ENCODE assay signal across 38 mouse cellular contexts in the genomic region with DNA sequence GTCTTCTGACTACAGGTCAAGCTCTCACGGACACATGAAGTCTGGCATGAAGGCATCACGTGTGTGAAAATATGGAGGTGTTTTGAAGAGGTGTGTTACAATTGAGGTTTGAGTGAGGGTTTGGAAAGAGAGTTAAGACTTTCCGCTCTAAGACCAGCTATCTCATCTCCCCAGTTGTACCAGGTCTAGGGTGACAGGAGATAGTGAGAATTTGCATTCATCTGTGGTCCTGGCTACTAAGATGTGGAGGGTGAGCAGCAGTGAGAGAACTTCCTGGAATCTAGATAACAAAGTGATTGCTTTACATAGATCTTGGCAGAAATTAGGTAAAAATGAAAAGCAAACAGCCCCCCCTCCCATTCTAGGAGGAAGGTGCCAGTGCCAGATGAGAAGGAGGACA. TPM values are rescaled to one million over a fixed set of nuclear protein-coding genes. Genes with fewer than 3 reads are reported as not detected.
A peak's percentile ranks its signal among the peaks of the same experiment; 100 is the strongest.
DNase-seq lines count a peak whose midpoint lies in the region; ATAC-seq and TF ChIP-seq lines count a peak whose summit lies in the region.
"Had no signal": no experiment of that assay in that cellular context is flagged by ENCODE, and none has a peak within 500 bp of the region (broad histone marks: within the 10 kb centered on the region; RNA-seq: fewer than 3 reads in every experiment).

No protein-coding gene starts in this region.

- H3K27me3 ChIP-seq in CH12.LX (replicated peaks): no peaks in the 10 kb centered on the region
- H3K27me3 ChIP-seq in liver, embryonic 14.5 days (ENCODE audit: control insufficient read depth, insufficient read depth, low read length): no peaks in the 10 kb centered on the region
- H3K27me3 ChIP-seq in kidney, adult 2 months (replicated peaks; ENCODE audit: control insufficient read depth, insufficient read depth, low read length): no peaks in the 10 kb centered on the region
- H3K27me3 ChIP-seq: embryonic facial prominence, embryonic 15.5 days; forebrain, embryonic 13.5 days; heart, embryonic 13.5 days; kidney, embryonic 15.5 days; limb, embryonic 12.5 days; Patski had no signal

- TF ChIP-seq CTCF in CH12.LX (conservative IDR thresholded peaks at IDR 0.05 in 1 of 2, IDR thresholded peaks at IDR 0.05 in 1 of 2; ENCODE audit: low read depth in 2 of 2, low read length in 2 of 2): no peak
- no peak for TF ChIP-seq CTCF in liver, embryonic 14.5 days (IDR thresholded peaks at IDR 0.05; ENCODE audit: low read depth)
- no peak for TF ChIP-seq CTCF in kidney, adult 2 months (conservative IDR thresholded peaks at IDR 0.05; ENCODE audit: insufficient read depth, insufficient read length, low read depth, low read length)

- H3K9ac ChIP-seq in CH12.LX (ENCODE audit: insufficient read depth, low read depth): no peak overlapping the region
- no peak overlapping the region for H3K9ac ChIP-seq in liver, embryonic 14.5 days (replicated peaks)
- H3K9ac ChIP-seq: embryonic facial prominence, embryonic 15.5 days; forebrain, embryonic 13.5 days; heart, embryonic 13.5 days; hindbrain, embryonic 14.5 days; kidney, embryonic 15.5 days; limb, embryonic 12.5 days had no signal

- WGBS in liver, embryonic 14.5 days (ENCODE audit: insufficient replicate concordance): 19% methylated on average over 3 of the region's 3 CpGs
- WGBS in kidney, adult 2 months: 95% methylated on average over 3 of the region's 3 CpGs

- no peak overlapping the region for H3K27ac ChIP-seq in CH12.LX (ENCODE audit: insufficient read depth, low read depth)
- H3K27ac ChIP-seq in liver, embryonic 14.5 days: no peak overlapping the region; the same call in 1 of the 2 replicates
- H3K27ac ChIP-seq in kidney, adult 2 months (ENCODE audit: insufficient read depth, low read depth, low read length): no peak overlapping the region
- H3K27ac ChIP-seq: embryonic facial prominence, embryonic 10.5 days; embryonic facial prominence, embryonic 15.5 days; forebrain, embryonic 13.5 days; gastrocnemius, adult 2 months; heart, embryonic 13.5 days; hindbrain, embryonic 14.5 days; kidney, embryonic 15.5 days; layer of hippocampus, adult 2 months; left cerebral cortex, adult 2 months; limb, embryonic 12.5 days had no signal

- no peak overlapping the region for H3K4me3 ChIP-seq in CH12.LX (replicated peaks in 1 of 3; ENCODE audit: low read depth in 2 of 3, low read length in 2 of 3, poor library complexity in 1 of 3)
- no peak overlapping the region for H3K4me3 ChIP-seq in liver, embryonic 14.5 days (ENCODE audit: insufficient read depth in 1 of 2, low read depth in 2 of 2, low read length in 2 of 2)
- no peak overlapping the region for H3K4me3 ChIP-seq in kidney, adult 2 months (ENCODE audit: insufficient read depth, low read depth, low read length)
- H3K4me3 ChIP-seq: embryonic facial prominence, embryonic 10.5 days; embryonic facial prominence, embryonic 15.5 days; forebrain, embryonic 13.5 days; gastrocnemius, adult 2 months; heart, embryonic 13.5 days; kidney, embryonic 15.5 days; layer of hippocampus, adult 2 months; left cerebral cortex, adult 2 months; limb, embryonic 12.5 days had no signal

- no peak for TF ChIP-seq RAD21 in CH12.LX (IDR thresholded peaks at IDR 0.05; ENCODE audit: low read depth, low read length)

- TF ChIP-seq EP300 in CH12.LX (IDR thresholded peaks at IDR 0.05; ENCODE audit: low read length): no peak
- peak; percentile 66 for TF ChIP-seq EP300 in liver, embryonic 14.5 days (IDR thresholded peaks at IDR 0.05; ENCODE audit: low read depth)

- no peak for DNase-seq in CH12.LX (ENCODE audit: extremely low read depth)
- DNase-seq in c-Kit-positive CD71-positive TER-119-negative erythroid progenitor cells, embryonic 14.5 days (ENCODE audit: low read depth): peak; percentile 60
- DNase-seq in liver, embryonic 14.5 days (ENCODE audit: low read depth in 3 of 3, low spot score in 3 of 3): peak in 2 of 3 experiments; percentile 42 to 52
- DNase-seq in kidney, adult 2 months: no peak
- DNase-seq in spleen, adult 18-20 months: no peak
- no peak for DNase-seq in thymus, postnatal 36 days
- DNase-seq: adrenal gland, postnatal 25 days; B cell, adult 2 months; cerebellum, adult 2 months; cerebellum, postnatal 14 days; gastrocnemius, adult 2 months; heart, postnatal 10 days; kidney, adult 11 months; kidney, postnatal 36 days; lung, adult 18-20 months; lung, postnatal 4 days; right cerebral cortex, postnatal 25 days; thymus, postnatal 14 days had no signal

- no peak for TF ChIP-seq POLR2A in CH12.LX (IDR thresholded peaks at IDR 0.05; ENCODE audit: low read depth, low read length)
- no peak for TF ChIP-seq POLR2A in kidney, adult 2 months (IDR thresholded peaks at IDR 0.05; ENCODE audit: low read depth, low read length)

- ATAC-seq in liver, embryonic 14.5 days (ENCODE audit: insufficient read depth): peak; percentile 84
- peak; percentile 90 for ATAC-seq in megakaryocyte-erythroid progenitor cell, adult 5-6 weeks (replicated peaks; ENCODE audit: low FRiP score, low TSS enrichment, poor library complexity, severe bottlenecking)
- ATAC-seq: forebrain, embryonic 13.5 days; lung, postnatal 0 days; midbrain, embryonic 16.5 days; Patski had no signal

- dilution Hi-C loops in CH12.LX (cut with MboI; ENCODE audit: extremely low pct_ligation_motif_present, extremely low pct_unique_long_range_greater_than_20kb, low sequenced_read_pairs): no loop called here

- no peaks in the 10 kb centered on the region for H3K79me2 ChIP-seq in CH12.LX (replicated peaks; ENCODE audit: control insufficient read depth, extremely low read depth, insufficient read depth, poor library complexity, severe bottlenecking)

- in situ Hi-C loops in CH12.LX (cut with MboI; ENCODE audit: low pct_ligation_motif_present, low pct_unique_long_range_greater_than_20kb, low sequenced_read_pairs): no loop called here

- no peaks in the 10 kb centered on the region for H3K9me3 ChIP-seq in CH12.LX (replicated peaks; ENCODE audit: low read length)
- no peaks in the 10 kb centered on the region for H3K9me3 ChIP-seq in liver, embryonic 14.5 days (ENCODE audit: control insufficient read depth, low read length)
- H3K9me3 ChIP-seq: embryonic facial prominence, embryonic 10.5 days; embryonic facial prominence, embryonic 15.5 days; forebrain, embryonic 13.5 days; heart, embryonic 13.5 days; kidney, embryonic 15.5 days; limb, embryonic 12.5 days had no signal

- H3K36me3 ChIP-seq in CH12.LX (replicated peaks in 1 of 2; ENCODE audit: control insufficient read depth in 1 of 2, insufficient read depth in 1 of 2, low read length in 1 of 2): peaks cover 7 to 15% of the 10 kb centered on the region in 2 experiments
- no peaks in the 10 kb centered on the region for H3K36me3 ChIP-seq in liver, embryonic 14.5 days (replicated peaks; ENCODE audit: control insufficient read depth, insufficient read depth, low read depth)
- no peaks in the 10 kb centered on the region for H3K36me3 ChIP-seq in kidney, adult 2 months (ENCODE audit: control insufficient read depth, insufficient read depth, low read length)
- H3K36me3 ChIP-seq: embryonic facial prominence, embryonic 10.5 days; embryonic facial prominence, embryonic 15.5 days; heart, embryonic 13.5 days; kidney, embryonic 15.5 days; limb, embryonic 12.5 days had no signal

- H3K4me2 ChIP-seq in CH12.LX (ENCODE audit: insufficient read depth, low read depth, poor library complexity, severe bottlenecking): no peak overlapping the region
- H3K4me2 ChIP-seq in liver, embryonic 14.5 days (ENCODE audit: low read depth): peak overlapping the region; percentile 29; the same call in 1 of the 2 replicates
- H3K4me2 ChIP-seq: embryonic facial prominence, embryonic 15.5 days; forebrain, embryonic 13.5 days; heart, embryonic 13.5 days; hindbrain, embryonic 14.5 days; kidney, embryonic 15.5 days; limb, embryonic 12.5 days had no signal

- peaks cover 13 to 43% of the 10 kb centered on the region in 2 experiments for H3K4me1 ChIP-seq in CH12.LX (ENCODE audit: control insufficient read depth in 1 of 2, insufficient read depth in 2 of 2)
- peaks cover 5 to 21% of the 10 kb centered on the region in 2 experiments for H3K4me1 ChIP-seq in liver, embryonic 14.5 days (replicated peaks; ENCODE audit: control insufficient read depth in 2 of 2, insufficient read depth in 2 of 2, low read length in 1 of 2)
- no peaks in the 10 kb centered on the region for H3K4me1 ChIP-seq in kidney, adult 2 months (ENCODE audit: control insufficient read depth, insufficient read depth, low read length)
- H3K4me1 ChIP-seq: forebrain, embryonic 13.5 days; kidney, embryonic 15.5 days had no signal

TF ChIP-seq in CH12.LX, 34 proteins besides CTCF, POLR2A, EP300 and RAD21:
- TF ChIP-seq ETS1 (conservative IDR thresholded peaks at IDR 0.05; ENCODE audit: low read depth, low read length) (peak; percentile 9; the same call in 1 of the 2 replicates), RCOR1 (conservative IDR thresholded peaks at IDR 0.05; ENCODE audit: low read depth, low read length) (no peak), BHLHE40 (IDR thresholded peaks at IDR 0.05; ENCODE audit: low read depth, low read length) (peak; percentile 41)

RNA-seq across cellular contexts. Expression of a gene that starts 9.6 kb away (rescaled TPM):
- 389 and 399 TPM in 2 replicates for total RNA-seq in CH12.LX (2012; rRNA removed)
- 903 and 969 TPM in 2 replicates for total RNA-seq in CH12.LX (2014; rRNA removed)
- 236 and 284 TPM in 2 replicates for polyA plus RNA-seq in CH12.LX (2012; ENCODE audit: insufficient read length, low read depth)
- 0.03 TPM in 2 replicates for polyA plus RNA-seq in liver, embryonic 14.5 days (2012; rRNA removed)
- polyA plus RNA-seq in liver, embryonic 14.5 days (2014; fragmentation: Nextera tagmentation; extraction: Ambion mirVana): not detected in 2 replicates
- total RNA-seq in megakaryocyte-erythroid progenitor cell, adult 5-6 weeks (2014; fragmentation: Nextera tagmentation): not detected in 2 replicates
- total RNA-seq in megakaryocyte-erythroid progenitor cell, adult 5-6 weeks (2017): not detected in 2 replicates
- polyA plus RNA-seq in kidney, adult 2 months (2012; rRNA removed): not detected in 2 replicates
- total RNA-seq: adrenal gland, postnatal 25 days; gastrocnemius, adult 2 months; heart, adult 8-10 months; heart, postnatal 10 days; layer of hippocampus, adult 2 months; layer of hippocampus, postnatal 14 days; left cerebral cortex, adult 2 months; left cerebral cortex, postnatal 25 days; neutrophil, adult 5-6 weeks had no signal
- polyA plus RNA-seq: cerebellum, adult 2 months; embryonic facial prominence, embryonic 10.5 days; embryonic facial prominence, embryonic 15.5 days; forebrain, embryonic 13.5 days; gonadal fat pad, adult 2 months; heart, embryonic 13.5 days; hindbrain, embryonic 14.5 days; kidney, embryonic 15.5 days; lung, postnatal 0 days; midbrain, embryonic 16.5 days; neural tube, embryonic 11.5 days; stomach, embryonic 16.5 days had no signal

Comparison
In these comparisons a context has a peak if more than half of its experiments do, and no peak if none do; other contexts are left out.
1. DNase-seq: peak in c-Kit-positive CD71-positive TER-119-negative erythroid progenitor cells, embryonic 14.5 days (single experiment) and liver, embryonic 14.5 days (2 of 3); none in CH12.LX (single experiment), kidney, adult 2 months (single experiment), spleen, adult 18-20 months (0 of 2) and thymus, postnatal 36 days (0 of 2).
2. RNA of a gene that starts 9.6 kb away (polyA plus RNA-seq): 236 to 284 TPM in CH12.LX; 0.03 TPM in liver, embryonic 14.5 days and not detected in kidney, adult 2 months; every median in the first group is over 100 times any median in the second.